Mouse (Mus musculus): ENCODE measurements around the gene Adgrg5.

The Adgrg5 gene

GRCm38 (mm10) chr8:94917851-94918495 lies 5.5 kb upstream of the Adgrg5 start, which contains the start of gene Ccdc102a:
Ccdc102a (minus strand) TSS chr8:94918098.
- DNase-seq (ENCODE audit: low read depth): peak; percentile 35

GRCm38 (mm10) chr8:94919256-94919655 lies 4.2 kb upstream of the Adgrg5 start:
- peak; percentile 47 for DNase-seq (ENCODE audit: low read depth)

- DNase-seq (ENCODE audit: low read depth): no peak
These were observed 1.3 kb upstream of the Adgrg5 start for GRCm38 (mm10) chr8:94922176-94922575.

- peak; percentile 10 for DNase-seq (ENCODE audit: low read depth)
These were observed 892 bp upstream of the Adgrg5 start for GRCm38 (mm10) chr8:94922602-94923001.

- no peak for DNase-seq (ENCODE audit: low read depth)
These were observed 4.7 kb downstream of the Adgrg5 start for GRCm38 (mm10) chr8:94928227-94928626.

- no peak for DNase-seq (ENCODE audit: low read depth)
These were observed 10.4 kb downstream of the Adgrg5 start for GRCm38 (mm10) chr8:94933918-94934317.

GRCm38 (mm10) chr8:94935172-94935571 lies 11.7 kb downstream of the Adgrg5 start:
- DNase-seq (ENCODE audit: low read depth): no peak

GRCm38 (mm10) chr8:94942566-94942965 lies 19.1 kb downstream of the Adgrg5 start:
- peak; percentile 79 for DNase-seq (ENCODE audit: low read depth)

GRCm38 (mm10) chr8:94945185-94945584 lies 21.7 kb downstream of the Adgrg5 start:
- DNase-seq (ENCODE audit: low read depth): no peak

- DNase-seq (ENCODE audit: low read depth): no peak
These were observed 24.9 kb downstream of the Adgrg5 start for GRCm38 (mm10) chr8:94948421-94948820.

GRCm38 (mm10) chr8:94949010-94949409 lies 25.5 kb downstream of the Adgrg5 start:
- no peak for DNase-seq (ENCODE audit: low read depth)

- DNase-seq (ENCODE audit: low read depth): peak; percentile 81
These were observed 26.6 kb downstream of the Adgrg5 start for GRCm38 (mm10) chr8:94950046-94950445.

GRCm38 (mm10) chr8:94950458-94950857 lies 27.0 kb downstream of the Adgrg5 start:
- no peak for DNase-seq (ENCODE audit: low read depth)

- no peak for DNase-seq (ENCODE audit: low read depth)
These were observed 28.6 kb downstream of the Adgrg5 start for GRCm38 (mm10) chr8:94952086-94952485.

GRCm38 (mm10) chr8:94953624-94954367 lies 30.3 kb downstream of the Adgrg5 start:
- DNase-seq (ENCODE audit: low read depth): peak; percentile 28

- no peak for DNase-seq (ENCODE audit: low read depth)
These were observed 30.9 kb downstream of the Adgrg5 start for GRCm38 (mm10) chr8:94954368-94954737.

GRCm38 (mm10) chr8:94954921-94955758 lies 31.6 kb downstream of the Adgrg5 start:
- peak; percentile 56 for DNase-seq (ENCODE audit: low read depth)

GRCm38 (mm10) chr8:94956078-94956574 lies 32.6 kb downstream of the Adgrg5 start:
- peak; percentile 29 for DNase-seq (ENCODE audit: low read depth)

GRCm38 (mm10) chr8:94962201-94962600 lies 38.7 kb downstream of the Adgrg5 start:
- DNase-seq (ENCODE audit: low read depth): no peak

GRCm38 (mm10) chr8:94964828-94965227 lies 41.3 kb downstream of the Adgrg5 start:
- DNase-seq (ENCODE audit: low read depth): no peak

- peak; percentile 77 for DNase-seq (ENCODE audit: low read depth)
These were observed 43.1 kb downstream of the Adgrg5 start for GRCm38 (mm10) chr8:94966578-94966977.

GRCm38 (mm10) chr8:94967071-94967470 lies 43.6 kb downstream of the Adgrg5 start:
- no peak for DNase-seq (ENCODE audit: low read depth)

Data from naive thymus-derived CD4-positive, alpha-beta T cell, adult 2 months (primary cell).